Mouse (Mus musculus): Measurements from ENCODE around the gene Adgrb3.

DNA sequence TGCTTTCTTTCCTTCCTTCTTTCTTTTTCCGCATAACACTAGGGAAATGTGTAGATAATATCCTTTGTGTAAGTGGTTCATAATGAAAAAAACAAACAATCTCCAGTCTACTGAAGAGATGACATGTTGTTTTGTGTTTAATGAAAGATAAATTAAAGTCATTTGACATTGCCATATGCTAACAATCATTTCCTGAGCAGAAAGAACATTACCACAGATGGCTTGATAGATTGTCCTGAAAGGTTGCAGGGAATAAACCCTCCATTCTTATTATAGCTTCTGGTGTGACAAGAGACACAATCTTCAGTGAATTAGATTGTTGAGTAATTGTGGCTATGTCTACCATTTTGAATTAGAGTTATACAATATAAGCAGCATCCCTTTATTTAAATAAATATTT, 247.8 kb downstream of the Adgrb3 start:
- TF ChIP-seq POLR2A (IDR thresholded peaks at IDR 0.05; ENCODE audit: insufficient read depth, low read depth, low read length) (no peak), CTCF (IDR thresholded peaks at IDR 0.05; ENCODE audit: insufficient read depth, low read depth, low read length) (no peak)

Data from olfactory bulb, adult 2 months (tissue).